Mouse (Mus musculus) spleen, adult 2 months (tissue): ENCODE results near the gene Gm21304. TPM values are rescaled to one million over a fixed set of nuclear protein-coding genes. Genes with fewer than 3 reads are reported as not detected.
"Not testable (repeated sequence)": the region's sequence is repeated elsewhere in the genome, so short reads cannot be mapped to it uniquely, and the experiment has no call there.

Source experiments
- DNase-seq, 2 experiments: peaks; one replicate each; pipeline versions ENCODE4 v3.0.0 to v3.0.0-alpha.2; 2012 to 2021; ENCODE audit warnings: low spot score in 2 of 2, low read depth in 1 of 2
- H3K27ac ChIP-seq: fragments of 200-500 bp; 2 replicates; pipeline ENCODE4 v1.5.1; 2012; ENCODE audit warnings: low read length, inconsistent platforms; ENCODE audit not compliant: insufficient read depth
- H3K27me3 ChIP-seq: fragments of 200-500 bp; 2 replicates; pipeline ENCODE4 v1.6.1; 2012; ENCODE audit warnings: mild to moderate bottlenecking, moderate library complexity, low read length, inconsistent platforms; ENCODE audit not compliant: control insufficient read depth, insufficient read depth
- H3K36me3 ChIP-seq: fragments of 200-500 bp; 2 replicates; pipeline ENCODE4 v1.6.1; 2012; ENCODE audit warnings: mild to moderate bottlenecking, low read length, inconsistent platforms; ENCODE audit not compliant: control insufficient read depth, insufficient read depth
- H3K4me1 ChIP-seq: fragments of 200-500 bp; 2 replicates; pipeline ENCODE4 v1.6.1; 2011; ENCODE audit warnings: inconsistent platforms; ENCODE audit not compliant: control insufficient read depth, insufficient read depth, insufficient read length
- H3K4me3 ChIP-seq: fragments of 200-500 bp; 2 replicates; pipeline ENCODE4 v1.5.1; 2011; ENCODE audit warnings: mild to moderate bottlenecking, inconsistent platforms; ENCODE audit not compliant: insufficient read depth, insufficient read length; ENCODE audit errors: extremely low read depth
- CTCF ChIP-seq: fragments of 200-500 bp; IDR thresholded peaks from 2 replicates; pipeline ENCODE4 v1.5.1; 2011; ENCODE audit warnings: mild to moderate bottlenecking, inconsistent platforms; ENCODE audit not compliant: insufficient read depth, insufficient read length, insufficient replicate concordance; ENCODE audit errors: extremely low read depth
- POLR2A ChIP-seq: fragments of 200-500 bp; IDR thresholded peaks from 2 replicates; pipeline ENCODE4 v1.6.1; 2011; ENCODE audit warnings: low read depth, low read length, inconsistent platforms
- WGBS: fragments of 180-500 bp; shearing (Covaris S2); methylation state at CpG from one replicate; pipeline ENCODE4 v1.1.7; 2018; 5-methylcytosine and 5-hydroxymethylcytosine counted together
- polyA plus RNA-seq: library from polyadenylated mRNA; depleted of rRNA; stranded (reverse); fragments of >200 nt; gene quantifications from 2 replicates; pipeline ENCODE4 v1.2.3, GENCODE M21; 2012; rRNA removed

Gm21304 gene
- polyA plus RNA-seq: not detected in 2 replicates

- not testable (repeated sequence) for H3K4me3 ChIP-seq, H3K4me1 ChIP-seq, H3K27ac ChIP-seq, H3K27me3 ChIP-seq, H3K36me3 ChIP-seq, DNase-seq
- WGBS: no CpG with 5 or more reads among the region's 3 CpGs
Observed at GRCm38 (mm10) chr10:104168215-104168614, at the start of gene Gm21304. TSS of gene Gm21304 (plus strand) at chr10:104168515.

GRCm38 (mm10) chr10:104142687-104143086 lies 25.6 kb upstream of the Gm21304 start, which contains the start of gene Gm21293:
TSS of gene Gm21293 (plus strand) at chr10:104142987.
- whole genome bisulfite sequencing: no CpG with 5 or more reads among the region's 3 CpGs

GRCm38 (mm10) chr10:104151197-104151596 lies 17.1 kb upstream of the Gm21304 start, which contains the start of gene Gm6763:
TSS of gene Gm6763 (plus strand) at chr10:104151497.
- not testable (repeated sequence) for H3K4me1 ChIP-seq, H3K27me3 ChIP-seq, DNase-seq, H3K36me3 ChIP-seq, H3K4me3 ChIP-seq, H3K27ac ChIP-seq
- no CpG with 5 or more reads among the region's 3 CpGs for WGBS

More at GRCm38 (mm10) chr10:104142687-104143086, 25.6 kb upstream of the Gm21304 start, which contains the start of gene Gm21293:
- not testable (repeated sequence) for H3K27me3 ChIP-seq, H3K4me3 ChIP-seq, H3K27ac ChIP-seq, DNase-seq, H3K36me3 ChIP-seq, H3K4me1 ChIP-seq

- not testable (repeated sequence) for H3K27me3 ChIP-seq, H3K36me3 ChIP-seq, H3K27ac ChIP-seq, H3K4me1 ChIP-seq, DNase-seq, H3K4me3 ChIP-seq
- WGBS: no CpG with 5 or more reads among the region's 3 CpGs
Observed at GRCm38 (mm10) chr10:104159706-104160105, 8.6 kb upstream of the Gm21304 start, which contains the start of gene Gm8764. TSS of gene Gm8764 (plus strand) at chr10:104160006.

GRCm38 (mm10) chr10:104176724-104177123 lies 8.4 kb downstream of the Gm21304 start, which contains the start of gene Gm21312:
TSS of gene Gm21312 (plus strand) at chr10:104177024.
- not testable (repeated sequence) for H3K4me1 ChIP-seq, H3K36me3 ChIP-seq, H3K27me3 ChIP-seq, DNase-seq, H3K27ac ChIP-seq, H3K4me3 ChIP-seq
- WGBS: no CpG with 5 or more reads among the region's 3 CpGs

- no CpG with 5 or more reads among the region's 3 CpGs for WGBS
- H3K4me1 ChIP-seq, H3K27me3 ChIP-seq, H3K27ac ChIP-seq, H3K4me3 ChIP-seq, H3K36me3 ChIP-seq, DNase-seq: not testable (repeated sequence)
Observed at GRCm38 (mm10) chr10:104185233-104185632, 16.9 kb downstream of the Gm21304 start, which contains the start of gene Gm20765. TSS of gene Gm20765 (plus strand) at chr10:104185533.

GRCm38 (mm10) chr10:104193742-104194141 lies 25.4 kb downstream of the Gm21304 start, which contains the start of gene Gm4340:
TSS of gene Gm4340 (plus strand) at chr10:104194042.
- H3K27me3 ChIP-seq, H3K36me3 ChIP-seq, H3K4me3 ChIP-seq, H3K27ac ChIP-seq, DNase-seq, H3K4me1 ChIP-seq: not testable (repeated sequence)
- no CpG with 5 or more reads among the region's 3 CpGs for WGBS

GRCm38 (mm10) chr10:104209655-104210054 lies 41.3 kb downstream of the Gm21304 start:
- Histone ChIP-seq H3K4me3 (no peak overlapping the region), H3K36me3 (no peaks in the 10 kb centered on the region), H3K27ac (no peak overlapping the region), H3K4me1 (no peaks in the 10 kb centered on the region), H3K27me3 (no peaks in the 10 kb centered on the region)
- no peak for DNase-seq
- WGBS: 91% methylated on average over 1 of the region's 1 CpGs
- TF ChIP-seq CTCF (no peak), POLR2A (no peak)
